Mouse (Mus musculus) midbrain, embryonic 16.5 days (tissue): Measurements from ENCODE around the gene Mttp. TPM values are rescaled to one million over a fixed set of nuclear protein-coding genes. Genes with fewer than 3 reads are reported as not detected.
A peak's percentile ranks its signal among the peaks of the same experiment; 100 is the strongest.

Experiments
- ATAC-seq: fragments of 200-750 bp; cut with Nextera tagmentation; 2 replicates; pipeline ENCODE4 v1.8.0; 2017; ENCODE audit warnings: moderate TSS enrichment
- H3K27ac ChIP-seq: fragments of 300-500 bp; sonication (generic); 2 replicates; pipeline ENCODE4 v1.5.1; 2014; ENCODE audit warnings: mild to moderate bottlenecking, low read length, mixed read lengths
- H3K27me3 ChIP-seq: fragments of 300-500 bp; sonication (generic); 2 replicates; pipeline ENCODE4 v1.6.1; 2014; ENCODE audit warnings: low read depth, low read length, mixed read lengths; ENCODE audit not compliant: control insufficient read depth, insufficient read depth
- H3K36me3 ChIP-seq: fragments of 300-500 bp; sonication (generic); 2 replicates; pipeline ENCODE4 v1.6.1; 2014; ENCODE audit warnings: mild to moderate bottlenecking, low read length, moderate library complexity, mixed read lengths; ENCODE audit not compliant: control insufficient read depth, insufficient read depth
- H3K4me1 ChIP-seq: fragments of 300-500 bp; sonication (generic); 2 replicates; pipeline ENCODE4 v1.6.1; 2014; ENCODE audit warnings: mild to moderate bottlenecking, low read length, mixed read lengths; ENCODE audit not compliant: control insufficient read depth, insufficient read depth
- H3K4me2 ChIP-seq: fragments of 300-500 bp; sonication (generic); 2 replicates; pipeline ENCODE4 v1.6.1; 2014; ENCODE audit warnings: mild to moderate bottlenecking, low read length, mixed read lengths
- H3K4me3 ChIP-seq: fragments of 300-500 bp; sonication (generic); 2 replicates; pipeline ENCODE4 v1.5.1; 2014; ENCODE audit warnings: low read depth, mild to moderate bottlenecking, low read length, moderate library complexity, mixed read lengths
- H3K9ac ChIP-seq: fragments of 300-500 bp; sonication (generic); 2 replicates; pipeline ENCODE4 v1.6.1; 2014; ENCODE audit warnings: low read depth, low read length, mixed read lengths
- H3K9me3 ChIP-seq: fragments of 300-500 bp; sonication (generic); replicated peaks from 2 replicates; pipeline ENCODE4 v1.6.1; 2014; ENCODE audit warnings: mild to moderate bottlenecking, low read length, mixed read lengths; ENCODE audit not compliant: control insufficient read depth, poor library complexity, severe bottlenecking
- WGBS: fragments of 180-500 bp; shearing (Covaris S2); extraction: QIAGEN DNeasy Blood & Tissue Kit; methylation state at CpG from one replicate; pipeline ENCODE4 v1.1.7; 2014; 5-methylcytosine and 5-hydroxymethylcytosine counted together
- polyA plus RNA-seq: library from polyadenylated mRNA; unstranded; fragments of >200 nt; fragmentation: Nextera tagmentation; extraction: Ambion mirVana; gene quantifications from 2 replicates; pipeline ENCODE4 v1.2.1, GENCODE M21; 2015

Gene Mttp
- polyA plus RNA-seq, 1 experiment from 2014 or later, result 10.2 TPM

DNA sequence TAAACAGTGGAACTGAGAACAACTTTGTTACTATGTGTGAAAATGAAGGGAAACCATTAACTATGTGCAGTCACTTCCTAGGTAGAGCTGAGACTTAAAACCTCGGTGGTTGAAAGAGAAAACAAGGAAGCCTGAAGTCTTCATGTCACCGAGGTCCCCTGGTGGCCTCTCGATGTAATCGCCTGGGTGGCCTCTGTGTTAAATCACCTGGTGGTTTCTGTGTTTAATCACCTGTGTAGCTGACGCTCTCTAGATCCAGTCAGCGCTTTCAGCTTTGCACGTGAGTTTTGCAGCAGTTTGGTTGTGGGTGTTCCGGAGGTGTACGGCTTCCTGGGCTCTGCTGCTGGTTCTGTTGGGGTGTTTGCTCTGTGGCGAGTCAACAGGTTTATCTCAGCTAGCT is 28.5 kb upstream of the Mttp start:
- no peaks in the 10 kb centered on the region for H3K36me3 ChIP-seq

DNA sequence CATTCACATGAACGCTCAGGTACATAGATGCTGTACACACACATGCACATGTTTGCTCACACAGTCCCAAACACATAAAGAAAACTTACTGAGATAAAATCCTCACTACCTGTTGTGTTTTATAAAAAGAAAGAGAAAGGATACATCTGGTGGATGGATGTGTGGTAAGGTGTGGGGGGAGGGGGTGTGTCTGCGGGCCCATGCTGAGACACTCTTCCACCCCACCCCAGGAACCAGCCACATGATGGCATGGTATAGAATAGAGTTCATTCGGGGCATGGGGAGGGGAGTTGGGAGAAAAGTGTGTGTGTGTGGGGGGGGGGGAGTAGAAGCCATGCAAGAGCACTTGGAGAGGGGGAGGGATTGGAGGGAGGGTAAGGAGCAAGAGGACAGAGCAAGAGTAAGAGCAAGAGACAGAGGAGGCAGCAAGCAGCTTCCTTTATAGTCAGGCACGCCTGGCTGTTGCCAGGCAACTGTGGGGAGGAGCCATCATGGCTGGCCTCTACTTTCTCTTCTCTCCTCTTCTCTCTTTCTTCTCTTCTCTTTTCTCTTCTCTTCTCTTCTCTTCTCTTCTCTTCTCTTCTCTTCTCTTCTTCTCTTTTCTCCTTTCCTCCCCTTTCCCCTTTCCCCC is 17.9 kb upstream of the Mttp start:
- Histone ChIP-seq H3K9me3 (no peaks in the 10 kb centered on the region), H3K4me2 (no peak overlapping the region), H3K36me3 (no peaks in the 10 kb centered on the region), H3K9ac (no peak overlapping the region), H3K4me1 (no peaks in the 10 kb centered on the region), H3K4me3 (no peak overlapping the region), H3K27ac (no peak overlapping the region), H3K27me3 (no peaks in the 10 kb centered on the region)
- ATAC-seq, result no peak; the same call in 1 of the 2 replicates
- 65% methylated on average over 4 of the region's 4 CpGs for whole genome bisulfite sequencing

More for the DNA sequence above, 28.5 kb upstream of the Mttp start:
- H3K27me3 ChIP-seq, result no peaks in the 10 kb centered on the region
- no peak overlapping the region for H3K4me3 ChIP-seq
- H3K9me3 ChIP-seq, result no peaks in the 10 kb centered on the region; the same call in 1 of the 2 replicates
- no peak overlapping the region for H3K4me2 ChIP-seq
- no peak overlapping the region for H3K9ac ChIP-seq
- H3K27ac ChIP-seq, result no peak overlapping the region
- WGBS, result 78% methylated on average over 10 of the region's 10 CpGs
- ATAC-seq, result no peak
- H3K4me1 ChIP-seq, result no peaks in the 10 kb centered on the region

DNA sequence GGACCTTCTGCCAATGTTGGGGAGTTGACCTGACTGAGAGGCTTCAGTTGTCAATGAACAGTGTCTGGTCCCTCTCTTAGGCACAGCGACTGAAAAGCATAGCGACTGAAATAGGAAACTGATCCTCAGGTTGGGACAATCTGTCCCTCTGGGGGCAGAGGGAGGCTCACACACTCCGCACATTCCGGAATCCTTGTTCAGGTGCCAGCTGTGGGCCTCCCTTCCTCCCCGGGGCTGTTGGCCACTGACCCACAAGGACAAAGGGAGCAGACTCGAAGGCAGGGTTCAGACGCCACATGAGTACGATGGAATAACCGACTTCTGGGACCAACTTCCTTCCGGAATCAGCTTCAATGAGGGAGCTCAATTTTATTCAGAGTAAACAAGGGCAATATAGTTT is 16.9 kb upstream of the Mttp start:
- H3K9ac ChIP-seq, result no peak overlapping the region
- 87% methylated on average over 10 of the region's 10 CpGs for WGBS
- no peak overlapping the region for H3K4me2 ChIP-seq
- no peak overlapping the region for H3K4me3 ChIP-seq
- no peak for ATAC-seq
- H3K27me3 ChIP-seq, result no peaks in the 10 kb centered on the region
- H3K9me3 ChIP-seq, result no peaks in the 10 kb centered on the region
- no peak overlapping the region for H3K27ac ChIP-seq
- no peaks in the 10 kb centered on the region for H3K36me3 ChIP-seq
- H3K4me1 ChIP-seq, result no peaks in the 10 kb centered on the region

DNA sequence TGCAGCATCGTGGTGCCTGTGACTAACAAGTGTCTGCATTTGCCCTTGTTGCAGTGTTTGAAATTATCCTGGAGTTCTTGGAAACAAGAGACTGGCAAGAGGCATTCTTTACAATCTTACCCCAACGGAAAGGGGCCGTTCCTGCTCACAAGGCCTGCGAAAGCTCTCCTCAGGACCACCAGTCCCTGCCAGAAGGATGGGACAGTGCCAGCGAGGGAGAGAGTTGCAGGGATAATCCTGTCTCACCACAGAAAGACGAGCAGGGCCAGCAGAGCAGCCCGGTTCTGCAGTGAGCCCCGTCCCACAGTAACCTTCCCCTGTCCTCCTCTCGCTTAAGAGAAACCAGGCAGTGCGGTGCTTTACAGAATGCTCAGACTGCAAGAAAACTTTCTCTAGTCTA is 11.9 kb upstream of the Mttp start:
- Histone ChIP-seq H3K9ac (no peak overlapping the region), H3K27me3 (no peaks in the 10 kb centered on the region), H3K9me3 (no peaks in the 10 kb centered on the region), H3K4me1 (no peaks in the 10 kb centered on the region), H3K36me3 (no peaks in the 10 kb centered on the region), H3K4me2 (no peak overlapping the region), H3K4me3 (no peak overlapping the region), H3K27ac (no peak overlapping the region)
- WGBS, result 64% methylated on average over 10 of the region's 10 CpGs
- no peak for ATAC-seq

DNA sequence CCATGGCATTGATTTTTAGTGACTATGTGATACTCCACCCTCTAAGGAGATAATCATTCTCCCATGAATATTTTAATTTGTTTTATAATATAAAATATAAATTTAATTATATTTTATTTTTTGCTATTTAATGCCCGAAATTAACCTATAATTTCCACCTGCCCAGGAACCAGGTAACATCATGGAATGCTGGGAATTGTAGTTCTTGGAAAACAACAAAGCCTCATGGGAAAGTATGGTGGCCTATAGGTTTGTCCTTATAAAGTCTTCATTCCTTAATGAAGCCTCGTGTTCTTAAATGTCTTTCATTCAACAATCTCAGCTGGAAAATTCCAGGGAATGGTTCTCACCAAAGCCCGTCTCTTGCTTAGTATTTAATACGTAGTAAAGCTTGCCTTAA is 10.3 kb upstream of the Mttp start:
- H3K36me3 ChIP-seq, result no peaks in the 10 kb centered on the region
- 93% methylated on average over 4 of the region's 4 CpGs for WGBS
- no peaks in the 10 kb centered on the region for H3K4me1 ChIP-seq
- H3K27me3 ChIP-seq, result no peaks in the 10 kb centered on the region
- H3K4me3 ChIP-seq, result no peak overlapping the region
- no peak for ATAC-seq
- no peak overlapping the region for H3K4me2 ChIP-seq
- no peak overlapping the region for H3K9ac ChIP-seq
- H3K9me3 ChIP-seq, result no peaks in the 10 kb centered on the region
- no peak overlapping the region for H3K27ac ChIP-seq

DNA sequence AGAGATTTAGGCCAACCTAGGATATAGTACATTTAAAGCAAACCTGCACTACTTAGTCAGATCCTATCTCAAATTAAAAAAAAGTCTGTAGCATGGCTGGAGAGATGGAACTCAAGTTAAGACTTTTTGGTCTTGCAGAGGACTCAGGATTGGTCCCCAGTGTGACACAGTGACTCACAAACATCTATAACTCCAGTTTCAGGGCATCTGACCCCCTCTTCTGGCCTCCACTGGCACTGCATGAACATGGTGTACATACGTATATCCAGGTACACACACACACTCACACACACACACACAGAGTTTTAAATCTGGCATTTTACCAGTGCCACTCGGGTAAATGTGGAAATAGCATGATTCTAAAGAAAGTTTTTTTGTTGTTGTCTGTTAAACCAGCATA is 4.0 kb upstream of the Mttp start:
- 92% methylated on average over 2 of the region's 2 CpGs for whole genome bisulfite sequencing
- Histone ChIP-seq H3K27ac (no peak overlapping the region), H3K4me3 (no peak overlapping the region), H3K9ac (no peak overlapping the region), H3K4me2 (no peak overlapping the region), H3K27me3 (no peaks in the 10 kb centered on the region), H3K4me1 (peaks cover 2% of the 10 kb centered on the region; the same call in 1 of the 2 replicates), H3K36me3 (0 out of 2 replicates have a peak, but pooled peaks cover 3% of the 10 kb centered on the region), H3K9me3 (no peaks in the 10 kb centered on the region)
- no peak for ATAC-seq

DNA sequence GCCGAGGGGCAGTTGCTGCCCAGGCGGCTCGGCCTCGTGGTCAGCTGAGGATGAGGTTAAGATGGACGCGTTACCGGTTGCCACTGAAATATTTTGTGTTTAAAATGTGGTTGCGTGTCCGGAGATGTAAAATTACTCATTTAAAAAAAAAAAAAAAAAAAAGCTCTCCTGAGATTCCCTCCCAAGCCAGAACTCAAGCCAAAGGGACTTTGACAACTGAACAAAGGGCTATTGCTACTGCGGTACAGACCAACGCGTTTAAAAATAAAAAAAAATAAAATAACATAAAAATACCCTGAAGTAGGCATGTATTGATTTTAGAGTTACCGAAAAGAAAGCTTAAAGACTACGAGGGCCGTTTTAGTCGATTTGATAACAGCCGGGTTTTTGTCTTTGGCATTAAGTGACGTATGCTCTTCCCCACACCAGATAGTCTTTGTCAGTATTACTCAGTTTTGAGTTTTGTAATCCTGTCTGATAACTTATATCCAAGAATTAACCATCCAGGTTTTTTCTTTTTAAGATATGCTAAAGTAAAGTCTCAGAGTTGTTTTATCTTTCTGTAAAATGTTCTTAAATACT is 617 bp downstream of the Mttp start:
- Histone ChIP-seq H3K9me3 (no peaks in the 10 kb centered on the region), H3K27me3 (no peaks in the 10 kb centered on the region), H3K36me3 (no peaks in the 10 kb centered on the region), H3K27ac (peak overlapping the region; percentile 98), H3K9ac (peak overlapping the region; percentile 79), H3K4me3 (peak overlapping the region; percentile 73), H3K4me2 (peak overlapping the region; percentile 85), H3K4me1 (peaks cover 11% of the 10 kb centered on the region)
- peak; percentile 1; the same call in 1 of the 2 replicates for ATAC-seq
- WGBS, result under 1% methylated on average over 18 of the region's 18 CpGs

DNA sequence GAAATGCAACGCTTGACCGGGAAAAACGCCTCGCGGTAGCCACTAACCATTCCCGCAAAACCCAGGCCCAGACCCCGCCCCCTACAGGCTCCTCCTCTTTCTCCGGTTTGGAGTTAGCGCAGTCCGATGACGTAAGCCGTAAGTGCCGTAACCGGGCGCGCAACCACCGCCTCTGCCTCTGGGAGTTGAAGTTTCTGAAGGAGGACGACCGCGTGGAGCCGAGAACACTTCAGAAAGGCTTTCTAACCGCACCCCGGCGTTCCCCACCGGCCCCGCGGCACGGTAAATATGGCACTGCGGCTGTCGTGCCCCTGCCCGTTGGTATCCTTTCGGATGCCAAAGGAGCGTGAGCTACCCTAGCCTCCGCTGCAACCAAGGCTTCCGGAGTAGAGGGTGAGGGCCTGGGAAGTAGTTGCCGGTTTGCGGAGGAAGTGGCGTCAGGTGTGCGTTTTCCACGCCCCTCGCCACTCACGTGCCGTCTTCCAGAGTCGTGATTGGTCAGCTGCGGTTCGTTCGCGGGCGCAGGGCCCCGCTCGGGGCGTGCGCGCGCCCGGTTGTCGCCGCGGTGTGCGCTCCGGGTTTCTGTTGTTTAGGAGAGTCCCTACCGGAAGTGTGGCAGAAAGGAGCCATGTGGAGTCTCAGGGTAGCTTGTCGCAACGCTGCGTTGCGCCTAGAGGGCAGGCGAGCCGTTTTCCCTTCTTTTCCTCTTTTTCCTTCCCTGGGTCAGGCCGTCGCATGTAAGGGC is 1.3 kb downstream of the Mttp start, which contains the start of gene Trmt10a:
Trmt10a (plus strand) TSS at position 134 of the 745 bp plus-strand sequence.
- peak; percentile 99 for ATAC-seq
- under 1% methylated on average over 70 of the region's 70 CpGs for WGBS

More for the DNA sequence above, 1.3 kb downstream of the Mttp start, which contains the start of gene Trmt10a:
- H3K4me1 ChIP-seq, result peaks cover 11% of the 10 kb centered on the region
- peak within 1 kb of the TSS; percentile 85 for H3K4me2 ChIP-seq
- H3K27ac ChIP-seq, result peak within 1 kb of the TSS; percentile 98
- peak within 1 kb of the TSS; percentile 73 for H3K4me3 ChIP-seq
- H3K36me3 ChIP-seq, result no peaks in the 10 kb centered on the region
- H3K9me3 ChIP-seq, result no peaks in the 10 kb centered on the region
- H3K9ac ChIP-seq, result peak within 1 kb of the TSS; percentile 79
- H3K27me3 ChIP-seq, result no peaks in the 10 kb centered on the region
